Mouse (Mus musculus) heart, embryonic 16.5 days (tissue): ENCODE measurements at regions not wholly inside any gene's neighbourhood (a gene's known extent, or its start where the extent isn't known, plus 50 kb on each side); places are given as distances from the start of the nearest gene placed in this dataset.

Experiments
- ATAC-seq: fragments of 200-750 bp; cut with Nextera tagmentation; replicated peaks from 2 replicates; pipeline ENCODE4 v1.8.0; 2017; ENCODE audit warnings: moderate number of reproducible peaks; ENCODE audit not compliant: insufficient read depth, low FRiP score; ENCODE audit errors: extremely low read depth
- H3K27ac ChIP-seq: fragments of 300-500 bp; sonication (generic); 2 replicates; pipeline ENCODE4 v1.5.1; 2014; ENCODE audit warnings: mild to moderate bottlenecking, low read length, control low read depth, moderate library complexity
- H3K27me3 ChIP-seq: fragments of 300-500 bp; sonication (generic); 2 replicates; pipeline ENCODE4 v1.6.1; 2014; ENCODE audit warnings: low read length, mixed read lengths; ENCODE audit not compliant: control insufficient read depth, insufficient read depth
- H3K36me3 ChIP-seq: fragments of 300-500 bp; sonication (generic); 2 replicates; pipeline ENCODE4 v1.6.1; 2014; ENCODE audit not compliant: control insufficient read depth, insufficient read depth
- H3K4me1 ChIP-seq: fragments of 300-500 bp; sonication (generic); 2 replicates; pipeline ENCODE4 v1.6.1; 2014; ENCODE audit warnings: low read length, mixed read lengths; ENCODE audit not compliant: control insufficient read depth, insufficient read depth
- H3K4me2 ChIP-seq: fragments of 300-500 bp; sonication (generic); 2 replicates; pipeline ENCODE4 v1.6.1; 2014; ENCODE audit warnings: low read depth, mild to moderate bottlenecking, control low read depth, low read length
- H3K4me3 ChIP-seq: fragments of 300-500 bp; sonication (generic); 2 replicates; pipeline ENCODE4 v1.5.1; 2014; ENCODE audit warnings: mild to moderate bottlenecking, control low read depth, low read length
- H3K9ac ChIP-seq: fragments of 300-500 bp; sonication (generic); 2 replicates; pipeline ENCODE4 v1.6.1; 2014; ENCODE audit warnings: low read length, control low read depth
- H3K9me3 ChIP-seq: fragments of 300-500 bp; sonication (generic); replicated peaks from 2 replicates; pipeline ENCODE4 v1.6.1; 2016; ENCODE audit warnings: low read length; ENCODE audit not compliant: control insufficient read depth
- WGBS: fragments of 180-500 bp; shearing (Covaris S2); extraction: QIAGEN DNeasy Blood & Tissue Kit; methylation state at CpG from one replicate; pipeline ENCODE4 v1.1.7; 2014; 5-methylcytosine and 5-hydroxymethylcytosine counted together

GRCm38 (mm10) chr15:61158041-61158545 lies 235.3 kb upstream of the A1bg start:
- 0 out of 2 replicates have a peak, but pooled peaks cover 2% of the 10 kb centered on the region for H3K27me3 ChIP-seq
- no peaks in the 10 kb centered on the region for H3K9me3 ChIP-seq
- H3K4me3 ChIP-seq, result peak overlapping the region; percentile 49
- no peaks in the 10 kb centered on the region for H3K36me3 ChIP-seq
- peak overlapping the region; percentile 76 for H3K4me2 ChIP-seq
- peaks cover 6% of the 10 kb centered on the region; the same call in 1 of the 2 replicates for H3K4me1 ChIP-seq
- 41% methylated on average over 13 of the region's 13 CpGs for WGBS
- peak overlapping the region; percentile 52 for H3K27ac ChIP-seq
- no peak for ATAC-seq
- H3K9ac ChIP-seq, result peak overlapping the region; percentile 67

DNA sequence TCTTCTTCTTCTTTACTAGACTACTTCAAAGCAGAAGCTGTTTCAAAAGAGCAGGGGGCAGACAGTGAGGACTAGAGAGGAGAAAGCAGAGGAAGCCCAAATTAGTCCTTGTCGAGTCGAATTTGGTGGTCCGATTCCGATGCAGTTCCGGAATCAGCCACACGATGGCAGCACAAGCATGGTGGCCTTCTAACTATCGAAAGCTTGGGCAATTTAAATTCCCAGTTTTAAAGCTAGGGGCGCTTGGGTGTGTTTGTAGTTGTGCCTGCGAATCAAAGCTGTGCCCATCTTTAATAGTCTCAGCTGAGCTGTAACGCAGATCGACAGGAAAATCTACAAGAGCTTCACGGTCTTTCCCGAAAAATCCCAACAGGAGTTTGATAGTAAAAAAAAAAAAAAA lies 234.7 kb upstream of the A1bg start:
- no peaks in the 10 kb centered on the region for H3K9me3 ChIP-seq
- no peak for ATAC-seq
- 6% methylated on average over 13 of the region's 13 CpGs for WGBS
- peaks cover 6% of the 10 kb centered on the region; the same call in 1 of the 2 replicates for H3K4me1 ChIP-seq
- H3K36me3 ChIP-seq, result no peaks in the 10 kb centered on the region
- H3K9ac ChIP-seq, result peak overlapping the region; percentile 67
- H3K27me3 ChIP-seq, result 0 out of 2 replicates have a peak, but pooled peaks cover 2% of the 10 kb centered on the region
- peak overlapping the region; percentile 76 for H3K4me2 ChIP-seq
- H3K4me3 ChIP-seq, result peak overlapping the region; percentile 49
- no peak overlapping the region for H3K27ac ChIP-seq

DNA sequence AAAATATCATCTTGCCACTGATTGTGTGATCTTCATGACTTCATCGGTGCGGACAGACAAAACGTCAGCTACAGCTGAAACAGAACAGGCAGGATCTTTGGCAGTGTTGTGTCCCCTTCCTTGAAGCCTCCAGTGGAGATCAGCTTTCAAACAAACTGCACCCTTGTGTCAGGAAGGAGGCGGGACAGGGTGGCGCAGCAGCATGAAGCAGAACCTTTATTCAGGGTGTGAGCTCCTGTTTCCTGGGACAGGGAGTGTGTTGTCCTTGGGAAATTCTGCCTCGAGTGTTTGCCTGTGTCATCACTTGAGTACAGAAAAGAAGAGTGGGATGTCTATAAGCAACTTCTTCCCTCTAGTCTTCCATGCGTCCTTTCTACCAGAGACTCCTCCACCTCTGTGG lies 232.7 kb upstream of the A1bg start:
- H3K4me1 ChIP-seq, result peaks cover 6% of the 10 kb centered on the region; the same call in 1 of the 2 replicates
- H3K36me3 ChIP-seq, result no peaks in the 10 kb centered on the region
- WGBS, result 49% methylated on average over 7 of the region's 7 CpGs
- H3K9me3 ChIP-seq, result no peaks in the 10 kb centered on the region
- H3K9ac ChIP-seq, result no peak overlapping the region
- H3K27ac ChIP-seq, result no peak overlapping the region
- no peak overlapping the region for H3K4me2 ChIP-seq
- H3K4me3 ChIP-seq, result no peak overlapping the region
- H3K27me3 ChIP-seq, result 0 out of 2 replicates have a peak, but pooled peaks cover 2% of the 10 kb centered on the region
- ATAC-seq, result no peak

GRCm38 (mm10) chr15:61154166-61154565 lies 231.4 kb upstream of the A1bg start:
- no peaks in the 10 kb centered on the region for H3K36me3 ChIP-seq

GRCm38 (mm10) chr15:61142851-61143250 lies 220.0 kb upstream of the A1bg start:
- H3K4me1 ChIP-seq, result 0 out of 2 replicates have a peak, but pooled peaks cover 2% of the 10 kb centered on the region
- H3K27ac ChIP-seq, result no peak overlapping the region
- 71% methylated on average over 3 of the region's 3 CpGs for WGBS
- no peaks in the 10 kb centered on the region for H3K9me3 ChIP-seq
- H3K27me3 ChIP-seq, result no peaks in the 10 kb centered on the region
- ATAC-seq, result no peak
- no peak overlapping the region for H3K4me2 ChIP-seq
- H3K4me3 ChIP-seq, result no peak overlapping the region
- no peaks in the 10 kb centered on the region for H3K36me3 ChIP-seq
- no peak overlapping the region for H3K9ac ChIP-seq

More at GRCm38 (mm10) chr15:61154166-61154565, 231.4 kb upstream of the A1bg start:
- H3K4me1 ChIP-seq, result peaks cover 6% of the 10 kb centered on the region; the same call in 1 of the 2 replicates
- no peak overlapping the region for H3K4me2 ChIP-seq
- no peak overlapping the region for H3K27ac ChIP-seq
- H3K4me3 ChIP-seq, result no peak overlapping the region
- no peak overlapping the region for H3K9ac ChIP-seq
- 0 out of 2 replicates have a peak, but pooled peaks cover 2% of the 10 kb centered on the region for H3K27me3 ChIP-seq
- H3K9me3 ChIP-seq, result no peaks in the 10 kb centered on the region
- ATAC-seq, result no peak
- WGBS, result 76% methylated on average over 12 of the region's 12 CpGs

- no peak overlapping the region for H3K4me2 ChIP-seq
- no peaks in the 10 kb centered on the region for H3K9me3 ChIP-seq
- H3K9ac ChIP-seq, result no peak overlapping the region
- ATAC-seq, result no peak
- 60% methylated on average over 5 of the region's 5 CpGs for WGBS
- no peaks in the 10 kb centered on the region for H3K27me3 ChIP-seq
- 0 out of 2 replicates have a peak, but pooled peaks cover 2% of the 10 kb centered on the region for H3K4me1 ChIP-seq
- no peak overlapping the region for H3K4me3 ChIP-seq
- H3K27ac ChIP-seq, result no peak overlapping the region
- no peaks in the 10 kb centered on the region for H3K36me3 ChIP-seq
These were observed 216.3 kb upstream of the A1bg start for GRCm38 (mm10) chr15:61139151-61139550.

- H3K27me3 ChIP-seq, result no peaks in the 10 kb centered on the region
- H3K4me2 ChIP-seq, result no peak overlapping the region
- WGBS, result 70% methylated on average over 2 of the region's 2 CpGs
- H3K9me3 ChIP-seq, result no peaks in the 10 kb centered on the region
- H3K4me3 ChIP-seq, result no peak overlapping the region
- no peak overlapping the region for H3K27ac ChIP-seq
- no peak for ATAC-seq
- H3K9ac ChIP-seq, result no peak overlapping the region
- no peaks in the 10 kb centered on the region for H3K36me3 ChIP-seq
- H3K4me1 ChIP-seq, result 0 out of 2 replicates have a peak, but pooled peaks cover 2% of the 10 kb centered on the region
These were observed 214.0 kb upstream of the A1bg start for GRCm38 (mm10) chr15:61136781-61137180.

DNA sequence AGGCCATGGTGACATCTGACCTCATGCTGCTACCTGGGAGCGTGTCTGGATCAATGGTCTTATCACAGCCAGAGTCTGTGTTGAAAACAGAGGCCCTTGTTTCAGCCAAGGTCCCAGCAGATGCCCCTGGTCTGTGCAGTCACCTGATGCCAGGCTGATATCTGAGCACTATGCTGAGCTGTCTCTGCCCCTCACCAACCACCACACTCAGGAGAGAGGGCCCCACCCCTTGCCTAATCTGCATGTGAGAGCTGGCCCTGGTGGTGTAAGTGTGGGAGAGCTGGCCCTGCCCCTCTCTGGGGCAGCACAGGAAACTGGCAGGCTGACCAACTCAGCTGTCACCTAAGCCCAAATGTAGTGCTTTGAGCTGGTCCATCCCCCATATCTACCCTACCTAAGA lies 210.5 kb upstream of the A1bg start:
- H3K27ac ChIP-seq, result no peak overlapping the region

GRCm38 (mm10) chr15:61127971-61128370 lies 205.2 kb upstream of the A1bg start:
- 70% methylated on average over 2 of the region's 2 CpGs for WGBS
- Histone ChIP-seq H3K27ac (no peak overlapping the region), H3K36me3 (no peaks in the 10 kb centered on the region), H3K27me3 (no peaks in the 10 kb centered on the region), H3K4me3 (no peak overlapping the region), H3K9me3 (no peaks in the 10 kb centered on the region), H3K4me1 (no peaks in the 10 kb centered on the region), H3K9ac (no peak overlapping the region), H3K4me2 (no peak overlapping the region)
- no peak for ATAC-seq

More for the DNA sequence above, 210.5 kb upstream of the A1bg start:
- H3K4me1 ChIP-seq, result no peaks in the 10 kb centered on the region
- 55% methylated on average over 1 of the region's 1 CpGs for WGBS
- no peak overlapping the region for H3K9ac ChIP-seq
- no peak overlapping the region for H3K4me2 ChIP-seq
- no peaks in the 10 kb centered on the region for H3K27me3 ChIP-seq
- H3K36me3 ChIP-seq, result no peaks in the 10 kb centered on the region
- H3K9me3 ChIP-seq, result no peaks in the 10 kb centered on the region
- ATAC-seq, result no peak
- no peak overlapping the region for H3K4me3 ChIP-seq
